Mouse (Mus musculus): Measurements from ENCODE around the gene Prelid3b. TPM values are rescaled to one million over a fixed set of nuclear protein-coding genes. Genes with fewer than 3 reads are reported as not detected.

Gene Prelid3b
- polyA plus RNA-seq, 1 experiment from 2014 or later: 110 TPM

GRCm38 (mm10) chr2:174438181-174438580, 34.7 kb downstream of the Prelid3b start:
- Histone ChIP-seq H3K4me2 (replicated peaks; ENCODE audit: low read depth, low read length) (peak overlapping the region; percentile 73), H3K27me3 (ENCODE audit: control insufficient read depth, insufficient read depth, low read length) (no peaks in the 10 kb centered on the region), H3K9ac (ENCODE audit: low read depth, low read length) (peak overlapping the region; percentile 64), H3K36me3 (ENCODE audit: control insufficient read depth, insufficient read depth, low read length) (peaks cover 4% of the 10 kb centered on the region; the same call in 1 of the 2 replicates), H3K4me3 (ENCODE audit: low read length) (peak overlapping the region; percentile 57), H3K27ac (ENCODE audit: low read depth, low read length) (0 out of 2 replicates have a peak overlapping the region, but pooled peaks have one; percentile 8), H3K4me1 (ENCODE audit: control insufficient read depth, insufficient read depth, low read length) (peaks cover 16% of the 10 kb centered on the region), H3K9me3 (ENCODE audit: control insufficient read depth, low read length) (no peaks in the 10 kb centered on the region)
- WGBS: 77% methylated on average over 11 of the region's 11 CpGs
- no peak for ATAC-seq (ENCODE audit: low FRiP score, low TSS enrichment)

GRCm38 (mm10) chr2:174437697-174437982, 35.2 kb downstream of the Prelid3b start:
- no peak for ATAC-seq (ENCODE audit: low FRiP score, low TSS enrichment)
- Histone ChIP-seq H3K36me3 (ENCODE audit: control insufficient read depth, insufficient read depth, low read length) (peaks cover 4% of the 10 kb centered on the region; the same call in 1 of the 2 replicates), H3K27ac (ENCODE audit: low read depth, low read length) (no peak overlapping the region), H3K9me3 (ENCODE audit: control insufficient read depth, low read length) (no peaks in the 10 kb centered on the region), H3K4me2 (replicated peaks; ENCODE audit: low read depth, low read length) (peak overlapping the region; percentile 73; the same call in 1 of the 2 replicates), H3K9ac (ENCODE audit: low read depth, low read length) (0 out of 2 replicates have a peak overlapping the region, but pooled peaks have one; percentile 64), H3K27me3 (ENCODE audit: control insufficient read depth, insufficient read depth, low read length) (no peaks in the 10 kb centered on the region), H3K4me3 (ENCODE audit: low read length) (peak overlapping the region; percentile 57; the same call in 1 of the 2 replicates), H3K4me1 (ENCODE audit: control insufficient read depth, insufficient read depth, low read length) (peaks cover 16% of the 10 kb centered on the region)
- WGBS: 94% methylated on average over 4 of the region's 4 CpGs

GRCm38 (mm10) chr2:174436916-174437696, 35.8 kb downstream of the Prelid3b start:
- H3K27ac ChIP-seq (ENCODE audit: low read depth, low read length): no peak overlapping the region

GRCm38 (mm10) chr2:174436076-174436701, 36.7 kb downstream of the Prelid3b start:
- H3K27ac ChIP-seq (ENCODE audit: low read depth, low read length): no peak overlapping the region
- H3K36me3 ChIP-seq (ENCODE audit: control insufficient read depth, insufficient read depth, low read length): peaks cover 4% of the 10 kb centered on the region; the same call in 1 of the 2 replicates
- no peak for ATAC-seq (ENCODE audit: low FRiP score, low TSS enrichment)
- H3K27me3 ChIP-seq (ENCODE audit: control insufficient read depth, insufficient read depth, low read length): no peaks in the 10 kb centered on the region
- H3K4me3 ChIP-seq (ENCODE audit: low read length): no peak overlapping the region
- no peak overlapping the region for H3K9ac ChIP-seq (ENCODE audit: low read depth, low read length)
- no peak overlapping the region for H3K4me2 ChIP-seq (replicated peaks; ENCODE audit: low read depth, low read length)
- WGBS: 90% methylated on average over 26 of the region's 26 CpGs
- H3K4me1 ChIP-seq (ENCODE audit: control insufficient read depth, insufficient read depth, low read length): peaks cover 13% of the 10 kb centered on the region
- H3K9me3 ChIP-seq (ENCODE audit: control insufficient read depth, low read length): no peaks in the 10 kb centered on the region

More at GRCm38 (mm10) chr2:174436916-174437696, 35.8 kb downstream of the Prelid3b start:
- H3K4me1 ChIP-seq (ENCODE audit: control insufficient read depth, insufficient read depth, low read length): peaks cover 13% of the 10 kb centered on the region
- H3K4me2 ChIP-seq (replicated peaks; ENCODE audit: low read depth, low read length): no peak overlapping the region
- H3K36me3 ChIP-seq (ENCODE audit: control insufficient read depth, insufficient read depth, low read length): peaks cover 4% of the 10 kb centered on the region; the same call in 1 of the 2 replicates
- ATAC-seq (ENCODE audit: low FRiP score, low TSS enrichment): no peak
- H3K27me3 ChIP-seq (ENCODE audit: control insufficient read depth, insufficient read depth, low read length): no peaks in the 10 kb centered on the region
- 96% methylated on average over 7 of the region's 7 CpGs for WGBS
- no peak overlapping the region for H3K9ac ChIP-seq (ENCODE audit: low read depth, low read length)
- no peaks in the 10 kb centered on the region for H3K9me3 ChIP-seq (ENCODE audit: control insufficient read depth, low read length)
- H3K4me3 ChIP-seq (ENCODE audit: low read length): no peak overlapping the region

GRCm38 (mm10) chr2:174434943-174435342, 37.9 kb downstream of the Prelid3b start:
- no peak overlapping the region for H3K27ac ChIP-seq (ENCODE audit: low read depth, low read length)
- H3K9me3 ChIP-seq (ENCODE audit: control insufficient read depth, low read length): no peaks in the 10 kb centered on the region
- H3K36me3 ChIP-seq (ENCODE audit: control insufficient read depth, insufficient read depth, low read length): peaks cover 4% of the 10 kb centered on the region; the same call in 1 of the 2 replicates
- H3K9ac ChIP-seq (ENCODE audit: low read depth, low read length): no peak overlapping the region
- no peak overlapping the region for H3K4me2 ChIP-seq (replicated peaks; ENCODE audit: low read depth, low read length)
- H3K27me3 ChIP-seq (ENCODE audit: control insufficient read depth, insufficient read depth, low read length): no peaks in the 10 kb centered on the region
- WGBS: 95% methylated on average over 9 of the region's 9 CpGs
- no peak overlapping the region for H3K4me3 ChIP-seq (ENCODE audit: low read length)
- peaks cover 13% of the 10 kb centered on the region for H3K4me1 ChIP-seq (ENCODE audit: control insufficient read depth, insufficient read depth, low read length)
- no peak for ATAC-seq (ENCODE audit: low FRiP score, low TSS enrichment)

- Histone ChIP-seq H3K4me1 (ENCODE audit: control insufficient read depth, insufficient read depth, low read length) (no peaks in the 10 kb centered on the region), H3K27ac (ENCODE audit: low read depth, low read length) (no peak overlapping the region), H3K9ac (ENCODE audit: low read depth, low read length) (no peak overlapping the region), H3K4me2 (replicated peaks; ENCODE audit: low read depth, low read length) (no peak overlapping the region), H3K36me3 (ENCODE audit: control insufficient read depth, insufficient read depth, low read length) (peaks cover 56% of the 10 kb centered on the region), H3K9me3 (ENCODE audit: control insufficient read depth, low read length) (no peaks in the 10 kb centered on the region), H3K4me3 (ENCODE audit: low read length) (no peak overlapping the region), H3K27me3 (ENCODE audit: control insufficient read depth, insufficient read depth, low read length) (no peaks in the 10 kb centered on the region)
- ATAC-seq (ENCODE audit: low FRiP score, low TSS enrichment): no peak
- WGBS: 80% methylated on average over 10 of the region's 10 CpGs
Measured at GRCm38 (mm10) chr2:174428996-174429591, 43.8 kb downstream of the Prelid3b start.

GRCm38 (mm10) chr2:174428076-174428835, 44.6 kb downstream of the Prelid3b start:
- no peaks in the 10 kb centered on the region for H3K9me3 ChIP-seq (ENCODE audit: control insufficient read depth, low read length)
- H3K27me3 ChIP-seq (ENCODE audit: control insufficient read depth, insufficient read depth, low read length): no peaks in the 10 kb centered on the region
- no peak for ATAC-seq (ENCODE audit: low FRiP score, low TSS enrichment)
- H3K9ac ChIP-seq (ENCODE audit: low read depth, low read length): no peak overlapping the region
- no peak overlapping the region for H3K4me2 ChIP-seq (replicated peaks; ENCODE audit: low read depth, low read length)
- peaks cover 61% of the 10 kb centered on the region for H3K36me3 ChIP-seq (ENCODE audit: control insufficient read depth, insufficient read depth, low read length)
- whole genome bisulfite sequencing: 74% methylated on average over 18 of the region's 18 CpGs
- no peaks in the 10 kb centered on the region for H3K4me1 ChIP-seq (ENCODE audit: control insufficient read depth, insufficient read depth, low read length)
- H3K4me3 ChIP-seq (ENCODE audit: low read length): no peak overlapping the region
- no peak overlapping the region for H3K27ac ChIP-seq (ENCODE audit: low read depth, low read length)

GRCm38 (mm10) chr2:174426856-174427255, 46.0 kb downstream of the Prelid3b start:
- WGBS: 87% methylated on average over 12 of the region's 12 CpGs
- Histone ChIP-seq H3K4me1 (ENCODE audit: control insufficient read depth, insufficient read depth, low read length) (no peaks in the 10 kb centered on the region), H3K9me3 (ENCODE audit: control insufficient read depth, low read length) (no peaks in the 10 kb centered on the region), H3K4me2 (replicated peaks; ENCODE audit: low read depth, low read length) (no peak overlapping the region), H3K9ac (ENCODE audit: low read depth, low read length) (no peak overlapping the region), H3K4me3 (ENCODE audit: low read length) (no peak overlapping the region), H3K36me3 (ENCODE audit: control insufficient read depth, insufficient read depth, low read length) (peaks cover 74% of the 10 kb centered on the region), H3K27ac (ENCODE audit: low read depth, low read length) (no peak overlapping the region), H3K27me3 (ENCODE audit: control insufficient read depth, insufficient read depth, low read length) (no peaks in the 10 kb centered on the region)
- ATAC-seq (ENCODE audit: low FRiP score, low TSS enrichment): no peak

Measured in kidney, embryonic 14.5 days (tissue).